Mouse (Mus musculus): ENCODE measurements around the gene Vmn1r202. TPM values are rescaled to one million over a fixed set of nuclear protein-coding genes. Genes with fewer than 3 reads are reported as not detected.
"Not testable (repeated sequence)": the region's sequence is repeated elsewhere in the genome, so short reads cannot be mapped to it uniquely, and the experiment has no call there.

Vmn1r202 gene
- not detected in 2 replicates for polyA plus RNA-seq (2014; fragmentation: Nextera tagmentation; extraction: Ambion mirVana)

DNA sequence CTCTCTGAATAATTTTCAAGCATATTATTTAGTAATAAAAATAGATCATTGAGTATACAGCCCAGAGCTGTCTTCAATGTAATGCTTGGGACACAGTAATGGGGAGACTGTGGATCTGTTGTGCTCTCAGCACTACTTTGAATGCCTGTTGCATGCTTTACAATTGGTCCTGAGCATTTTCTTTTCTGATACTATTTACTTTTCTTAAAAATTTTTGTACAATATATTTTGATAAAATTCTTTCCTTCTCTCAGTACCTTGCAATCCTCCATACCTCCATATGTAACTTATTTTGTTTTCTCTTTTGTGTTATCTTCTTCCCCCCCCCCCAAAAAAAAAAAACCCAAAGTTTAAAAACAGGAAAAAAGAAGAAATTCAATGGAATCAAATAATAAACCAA is at the start of gene Vmn1r202:
Vmn1r202 (minus strand) TSS at position 101 of the 400 bp plus-strand sequence.
- no peak for DNase-seq (ENCODE audit: low spot score)
- H3K9ac ChIP-seq (ENCODE audit: low read length): no peak within 1 kb of the TSS
- H3K4me3 ChIP-seq (ENCODE audit: low read depth, low read length): no peak within 1 kb of the TSS
- H3K9me3 ChIP-seq (ENCODE audit: control insufficient read depth, low read length): no peaks in the 10 kb centered on the region
- H3K27ac ChIP-seq (ENCODE audit: low read depth, low read length): no peak within 1 kb of the TSS
- no peak within 1 kb of the TSS for H3K4me2 ChIP-seq (ENCODE audit: low read depth)
- no peaks in the 10 kb centered on the region for H3K27me3 ChIP-seq (ENCODE audit: control insufficient read depth, insufficient read depth, low read length)
- no peak for ATAC-seq (ENCODE audit: insufficient read depth, low FRiP score, low TSS enrichment)
- no peaks in the 10 kb centered on the region for H3K36me3 ChIP-seq (ENCODE audit: control insufficient read depth, insufficient read depth, low read length)
- no peaks in the 10 kb centered on the region for H3K4me1 ChIP-seq (ENCODE audit: control insufficient read depth, insufficient read depth, low read length)

GRCm38 (mm10) chr13:22552898-22553297 is 47.7 kb upstream of the Vmn1r202 start, which contains the start of gene Vmn1r204:
Gene Vmn1r204 (plus strand): TSS chr13:22553198.
- WGBS: 70% methylated on average over 1 of the region's 1 CpGs

DNA sequence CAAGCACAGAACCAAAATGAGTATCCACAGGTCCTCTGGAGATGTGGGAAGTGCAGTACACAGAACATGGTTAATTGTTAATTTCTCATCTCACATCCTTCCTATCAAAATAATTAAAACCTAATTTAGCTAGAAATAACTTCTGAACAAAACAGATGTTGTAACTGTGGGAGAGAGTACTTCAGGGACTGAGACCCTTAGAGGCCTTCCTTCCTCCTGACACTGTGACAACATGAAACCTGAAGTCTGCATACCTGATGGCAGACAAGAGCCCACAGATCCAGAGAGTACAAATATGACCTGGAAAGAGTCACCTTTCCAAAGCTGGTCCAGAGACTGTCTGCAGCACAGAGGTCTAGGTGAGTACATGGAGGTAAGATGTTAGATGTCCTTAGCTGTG is 12.6 kb upstream of the Vmn1r202 start, which contains the start of gene Vmn1r203:
Vmn1r203 (plus strand) TSS at position 301 of the 400 bp plus-strand sequence.
- ATAC-seq (ENCODE audit: insufficient read depth, low FRiP score, low TSS enrichment) (no peak), DNase-seq (ENCODE audit: low spot score) (no peak)
- Histone ChIP-seq H3K4me1 (ENCODE audit: control insufficient read depth, insufficient read depth, low read length) (no peaks in the 10 kb centered on the region), H3K36me3 (ENCODE audit: control insufficient read depth, insufficient read depth, low read length) (no peaks in the 10 kb centered on the region), H3K9me3 (ENCODE audit: control insufficient read depth, low read length) (no peaks in the 10 kb centered on the region), H3K27me3 (ENCODE audit: control insufficient read depth, insufficient read depth, low read length) (no peaks in the 10 kb centered on the region), H3K27ac (ENCODE audit: low read depth, low read length) (no peak within 1 kb of the TSS), H3K4me3 (ENCODE audit: low read depth, low read length) (no peak within 1 kb of the TSS), H3K9ac (ENCODE audit: low read length) (no peak within 1 kb of the TSS), H3K4me2 (ENCODE audit: low read depth) (no peak within 1 kb of the TSS)

More at GRCm38 (mm10) chr13:22552898-22553297, 47.7 kb upstream of the Vmn1r202 start, which contains the start of gene Vmn1r204:
- H3K4me1 ChIP-seq (ENCODE audit: control insufficient read depth, insufficient read depth, low read length); H3K9me3 ChIP-seq (ENCODE audit: control insufficient read depth, low read length); H3K27ac ChIP-seq (ENCODE audit: low read depth, low read length); H3K27me3 ChIP-seq (ENCODE audit: control insufficient read depth, insufficient read depth, low read length); H3K4me2 ChIP-seq (ENCODE audit: low read depth); DNase-seq (ENCODE audit: low spot score); H3K36me3 ChIP-seq (ENCODE audit: control insufficient read depth, insufficient read depth, low read length); H3K4me3 ChIP-seq (ENCODE audit: low read depth, low read length); ATAC-seq (ENCODE audit: insufficient read depth, low FRiP score, low TSS enrichment); H3K9ac ChIP-seq (ENCODE audit: low read length): not testable (repeated sequence)

DNA sequence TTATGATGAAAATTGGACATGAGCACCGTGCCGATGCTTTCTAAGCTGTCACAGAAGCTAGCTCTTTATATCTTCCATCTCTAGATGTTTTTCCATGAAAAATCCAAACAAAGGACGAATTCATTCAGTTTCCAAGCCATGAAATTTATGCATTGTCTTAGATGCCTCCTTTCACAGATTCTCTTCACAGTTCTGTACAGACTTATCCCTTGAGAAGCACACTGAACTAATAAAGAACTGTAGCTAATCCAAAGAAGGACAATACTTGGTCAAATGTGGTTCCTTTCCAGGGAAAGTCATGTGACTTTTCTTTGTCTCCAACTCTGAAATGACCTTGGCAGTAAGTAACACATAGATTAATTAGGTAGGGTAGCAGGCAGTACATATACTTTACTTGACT is 2.8 kb downstream of the Vmn1r202 start:
- no peak overlapping the region for H3K9ac ChIP-seq (ENCODE audit: low read length)
- DNase-seq (ENCODE audit: low spot score) (no peak), ATAC-seq (ENCODE audit: insufficient read depth, low FRiP score, low TSS enrichment) (no peak)
- WGBS: 68% methylated on average over 3 of the region's 3 CpGs
- H3K27ac ChIP-seq (ENCODE audit: low read depth, low read length): no peak overlapping the region
- no peaks in the 10 kb centered on the region for H3K9me3 ChIP-seq (ENCODE audit: control insufficient read depth, low read length)
- H3K4me3 ChIP-seq (ENCODE audit: low read depth, low read length): no peak overlapping the region
- H3K36me3 ChIP-seq (ENCODE audit: control insufficient read depth, insufficient read depth, low read length): no peaks in the 10 kb centered on the region
- no peak overlapping the region for H3K4me2 ChIP-seq (ENCODE audit: low read depth)
- no peaks in the 10 kb centered on the region for H3K4me1 ChIP-seq (ENCODE audit: control insufficient read depth, insufficient read depth, low read length)
- no peaks in the 10 kb centered on the region for H3K27me3 ChIP-seq (ENCODE audit: control insufficient read depth, insufficient read depth, low read length)

GRCm38 (mm10) chr13:22471623-22472022 is 33.6 kb downstream of the Vmn1r202 start, which contains the start of gene Vmn1r201:
Gene Vmn1r201 (plus strand): TSS chr13:22471923.
- DNase-seq (ENCODE audit: low spot score): no peak
- no peak within 1 kb of the TSS for H3K9ac ChIP-seq (ENCODE audit: low read length)
- H3K36me3 ChIP-seq (ENCODE audit: control insufficient read depth, insufficient read depth, low read length): no peaks in the 10 kb centered on the region
- H3K4me3 ChIP-seq (ENCODE audit: low read depth, low read length): no peak within 1 kb of the TSS
- 84% methylated on average over 1 of the region's 1 CpGs for WGBS
- H3K4me1 ChIP-seq (ENCODE audit: control insufficient read depth, insufficient read depth, low read length): no peaks in the 10 kb centered on the region
- ATAC-seq (ENCODE audit: insufficient read depth, low FRiP score, low TSS enrichment): no peak
- H3K27ac ChIP-seq (ENCODE audit: low read depth, low read length): no peak within 1 kb of the TSS
- H3K9me3 ChIP-seq (ENCODE audit: control insufficient read depth, low read length): no peaks in the 10 kb centered on the region
- no peaks in the 10 kb centered on the region for H3K27me3 ChIP-seq (ENCODE audit: control insufficient read depth, insufficient read depth, low read length)
- no peak within 1 kb of the TSS for H3K4me2 ChIP-seq (ENCODE audit: low read depth)

- H3K9me3 ChIP-seq (ENCODE audit: control insufficient read depth, low read length): no peaks in the 10 kb centered on the region
- no peaks in the 10 kb centered on the region for H3K36me3 ChIP-seq (ENCODE audit: control insufficient read depth, insufficient read depth, low read length)
- H3K4me3 ChIP-seq (ENCODE audit: low read depth, low read length): no peak overlapping the region
- no peak overlapping the region for H3K27ac ChIP-seq (ENCODE audit: low read depth, low read length)
- H3K9ac ChIP-seq (ENCODE audit: low read length): no peak overlapping the region
- H3K4me2 ChIP-seq (ENCODE audit: low read depth): no peak overlapping the region
- DNase-seq (ENCODE audit: low spot score) (no peak), ATAC-seq (ENCODE audit: insufficient read depth, low FRiP score, low TSS enrichment) (no peak)
- H3K4me1 ChIP-seq (ENCODE audit: control insufficient read depth, insufficient read depth, low read length): no peaks in the 10 kb centered on the region
- H3K27me3 ChIP-seq (ENCODE audit: control insufficient read depth, insufficient read depth, low read length): no peaks in the 10 kb centered on the region
Observed at GRCm38 (mm10) chr13:22455145-22455544, 50.0 kb downstream of the Vmn1r202 start.

Other genes with a start within 250 kb of the Vmn1r202 start
- not detected in 2 replicates for gene Vmn1r195, start 234.9 kb downstream of the Vmn1r202 start, polyA plus RNA-seq (2014; fragmentation: Nextera tagmentation; extraction: Ambion mirVana)
- not detected in 2 replicates for gene Vmn1r196, start 215.5 kb downstream of the Vmn1r202 start, polyA plus RNA-seq (2014; fragmentation: Nextera tagmentation; extraction: Ambion mirVana)
- gene Vmn1r197, start 180.8 kb downstream of the Vmn1r202 start, polyA plus RNA-seq (2014; fragmentation: Nextera tagmentation; extraction: Ambion mirVana): not detected in 2 replicates
- gene Vmn1r198, start 155.0 kb downstream of the Vmn1r202 start, polyA plus RNA-seq (2014; fragmentation: Nextera tagmentation; extraction: Ambion mirVana): not detected in 2 replicates
- gene Vmn1r199, start 125.6 kb downstream of the Vmn1r202 start, polyA plus RNA-seq (2014; fragmentation: Nextera tagmentation; extraction: Ambion mirVana): not detected in 2 replicates
- gene Vmn1r200, start 115.0 kb downstream of the Vmn1r202 start, polyA plus RNA-seq (2014; fragmentation: Nextera tagmentation; extraction: Ambion mirVana): not detected in 2 replicates
- gene Vmn1r201, start 33.5 kb downstream of the Vmn1r202 start, polyA plus RNA-seq (2014; fragmentation: Nextera tagmentation; extraction: Ambion mirVana): not detected in 2 replicates
- not detected in 2 replicates for gene Vmn1r203, start 12.7 kb upstream of the Vmn1r202 start, polyA plus RNA-seq (2014; fragmentation: Nextera tagmentation; extraction: Ambion mirVana)
- gene Vmn1r204, start 47.8 kb upstream of the Vmn1r202 start, polyA plus RNA-seq (2014; fragmentation: Nextera tagmentation; extraction: Ambion mirVana): not detected in 2 replicates
- not detected in 2 replicates for gene Vmn1r205, start 87.6 kb upstream of the Vmn1r202 start, polyA plus RNA-seq (2014; fragmentation: Nextera tagmentation; extraction: Ambion mirVana)
- not detected in 2 replicates for gene Vmn1r206, start 118.9 kb upstream of the Vmn1r202 start, polyA plus RNA-seq (2014; fragmentation: Nextera tagmentation; extraction: Ambion mirVana)
- gene Vmn1r207-ps, start 224.2 kb upstream of the Vmn1r202 start, polyA plus RNA-seq (2014; fragmentation: Nextera tagmentation; extraction: Ambion mirVana): not detected in 2 replicates